Mouse (Mus musculus) neural tube, embryonic 13.5 days (tissue): ENCODE data around the gene Rsl24d1. TPM values are rescaled to one million over a fixed set of nuclear protein-coding genes. Genes with fewer than 3 reads are reported as not detected.
"Not testable (repeated sequence)": the region's sequence is repeated elsewhere in the genome, so short reads cannot be mapped to it uniquely, and the experiment has no call there.

ENCODE experiments used
- ATAC-seq: fragments of 200-750 bp; cut with Nextera tagmentation; 2 replicates; pipeline ENCODE4 v1.8.0; 2017; ENCODE audit warnings: low read depth, mild to moderate bottlenecking, moderate TSS enrichment, moderate library complexity
- H3K27ac ChIP-seq: fragments of 300-500 bp; sonication (generic); replicated peaks from 2 replicates; pipeline ENCODE4 v1.5.1; 2015; ENCODE audit warnings: moderate library complexity, mild to moderate bottlenecking, inconsistent platforms
- H3K27me3 ChIP-seq: fragments of 300-500 bp; sonication (generic); 2 replicates; pipeline ENCODE4 v1.6.1; 2015; ENCODE audit warnings: mild to moderate bottlenecking, inconsistent platforms
- H3K36me3 ChIP-seq: fragments of 300-500 bp; sonication (generic); 2 replicates; pipeline ENCODE4 v1.6.1; 2015; ENCODE audit warnings: mild to moderate bottlenecking, inconsistent platforms
- H3K4me1 ChIP-seq: fragments of 300-500 bp; sonication (generic); replicated peaks from 2 replicates; pipeline ENCODE4 v1.6.1; 2015; ENCODE audit warnings: inconsistent platforms
- H3K4me2 ChIP-seq: fragments of 300-500 bp; sonication (generic); 2 replicates; pipeline ENCODE4 v1.6.1; 2015; ENCODE audit warnings: inconsistent platforms, mild to moderate bottlenecking, moderate library complexity
- H3K4me3 ChIP-seq: fragments of 300-500 bp; sonication (generic); 2 replicates; pipeline ENCODE4 v1.5.1; 2015; ENCODE audit warnings: mild to moderate bottlenecking, inconsistent platforms
- H3K9ac ChIP-seq: fragments of 300-500 bp; sonication (generic); 2 replicates; pipeline ENCODE4 v1.6.1; 2015; ENCODE audit warnings: moderate library complexity, mild to moderate bottlenecking, inconsistent platforms
- H3K9me3 ChIP-seq: fragments of 300-500 bp; sonication (generic); 2 replicates; pipeline ENCODE4 v1.6.1; 2016; ENCODE audit warnings: inconsistent platforms
- WGBS: fragments of 180-500 bp; shearing (Covaris S2); methylation state at CpG from one replicate; pipeline ENCODE4 v1.1.7; 2015; 5-methylcytosine and 5-hydroxymethylcytosine counted together
- polyA plus RNA-seq: library from polyadenylated mRNA; unstranded; fragments of >200 nt; fragmentation: Nextera tagmentation; extraction: Ambion mirVana; gene quantifications from 2 replicates; pipeline ENCODE4 v1.2.1, GENCODE M21; 2015

Rsl24d1 gene
- polyA plus RNA-seq, 1 experiment from 2014 or later: 104 TPM

GRCm38 (mm10) chr9:73103880-73104198 lies 9.4 kb upstream of the Rsl24d1 start:
- peaks cover 6% of the 10 kb centered on the region for H3K4me1 ChIP-seq
- peak overlapping the region; percentile 46 for H3K4me3 ChIP-seq
- H3K27me3 ChIP-seq: peaks cover 47% of the 10 kb centered on the region
- no peak; the same call in 1 of the 2 replicates for ATAC-seq
- no peak overlapping the region for H3K27ac ChIP-seq
- peak overlapping the region; percentile 76 for H3K4me2 ChIP-seq
- 41% methylated on average over 5 of the region's 5 CpGs for WGBS
- H3K9me3 ChIP-seq: no peaks in the 10 kb centered on the region
- no peaks in the 10 kb centered on the region for H3K36me3 ChIP-seq
- peak overlapping the region; percentile 67 for H3K9ac ChIP-seq

- Histone ChIP-seq H3K27me3 (peaks cover 47% of the 10 kb centered on the region), H3K9ac (no peak overlapping the region), H3K27ac (no peak overlapping the region), H3K36me3 (no peaks in the 10 kb centered on the region), H3K4me3 (no peak overlapping the region), H3K4me1 (peaks cover 6% of the 10 kb centered on the region), H3K4me2 (no peak overlapping the region), H3K9me3 (no peaks in the 10 kb centered on the region)
- WGBS: 76% methylated on average over 1 of the region's 1 CpGs
- no peak for ATAC-seq
These were observed 8.1 kb upstream of the Rsl24d1 start for GRCm38 (mm10) chr9:73105141-73105540.

DNA sequence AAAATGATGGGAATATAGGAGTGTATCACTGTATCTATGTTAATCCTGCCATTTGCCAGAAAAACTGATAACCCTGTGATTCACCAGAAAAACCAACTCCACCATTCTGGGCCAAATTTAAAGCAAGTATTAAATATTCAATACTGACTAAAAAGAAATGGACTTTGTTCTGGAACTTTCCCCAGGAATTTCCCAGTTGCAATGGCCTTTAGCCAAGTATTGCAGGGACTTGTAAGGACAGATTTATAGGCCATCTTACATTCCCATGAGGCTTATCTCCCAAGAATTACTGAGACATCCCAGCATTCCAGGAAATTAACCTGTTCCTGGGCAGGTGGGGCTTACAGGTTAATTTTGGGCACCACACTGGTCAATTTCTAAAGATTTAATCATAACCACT lies 7.5 kb upstream of the Rsl24d1 start:
- H3K4me2 ChIP-seq: no peak overlapping the region

GRCm38 (mm10) chr9:73116704-73117103 lies 3.5 kb downstream of the Rsl24d1 start:
- peaks cover 51% of the 10 kb centered on the region for H3K36me3 ChIP-seq

More for the DNA sequence above, 7.5 kb upstream of the Rsl24d1 start:
- Histone ChIP-seq H3K4me3 (no peak overlapping the region), H3K4me1 (peaks cover 6% of the 10 kb centered on the region), H3K9me3 (no peaks in the 10 kb centered on the region), H3K36me3 (no peaks in the 10 kb centered on the region), H3K27me3 (peaks cover 50% of the 10 kb centered on the region), H3K9ac (no peak overlapping the region), H3K27ac (no peak overlapping the region)
- ATAC-seq: no peak

DNA sequence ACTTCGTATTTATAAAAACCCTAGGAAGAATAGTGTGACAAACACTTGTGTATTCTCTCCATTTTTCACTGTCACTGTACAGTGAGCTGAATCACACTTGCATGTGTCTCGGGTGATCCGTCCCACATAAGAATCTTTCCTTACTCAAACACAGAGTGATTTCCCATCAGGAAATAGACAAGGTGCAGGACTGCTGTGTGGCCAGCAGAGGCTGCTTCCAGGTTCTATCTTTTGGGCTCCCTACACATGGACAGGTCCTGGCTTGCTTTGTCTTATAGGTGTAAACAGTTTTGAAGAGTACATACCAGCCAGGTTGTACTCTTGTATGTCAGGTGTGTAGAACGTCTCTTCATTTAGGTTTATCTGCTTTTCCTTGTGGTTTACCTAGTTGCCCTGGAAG lies 4.8 kb downstream of the Rsl24d1 start:
- Histone ChIP-seq H3K27me3 (no peaks in the 10 kb centered on the region), H3K9me3 (no peaks in the 10 kb centered on the region), H3K36me3 (peaks cover 56% of the 10 kb centered on the region), H3K4me1 (peaks cover 11% of the 10 kb centered on the region), H3K9ac (no peak overlapping the region), H3K4me3 (no peak overlapping the region), H3K4me2 (no peak overlapping the region), H3K27ac (no peak overlapping the region)
- ATAC-seq: no peak
- 90% methylated on average over 4 of the region's 4 CpGs for WGBS

More at GRCm38 (mm10) chr9:73116704-73117103, 3.5 kb downstream of the Rsl24d1 start:
- H3K27me3 ChIP-seq, H3K4me2 ChIP-seq, ATAC-seq, H3K9me3 ChIP-seq, H3K9ac ChIP-seq, H3K4me3 ChIP-seq, H3K27ac ChIP-seq: not testable (repeated sequence)
- H3K4me1 ChIP-seq: peaks cover 17% of the 10 kb centered on the region
- WGBS: 95% methylated on average over 5 of the region's 6 CpGs

DNA sequence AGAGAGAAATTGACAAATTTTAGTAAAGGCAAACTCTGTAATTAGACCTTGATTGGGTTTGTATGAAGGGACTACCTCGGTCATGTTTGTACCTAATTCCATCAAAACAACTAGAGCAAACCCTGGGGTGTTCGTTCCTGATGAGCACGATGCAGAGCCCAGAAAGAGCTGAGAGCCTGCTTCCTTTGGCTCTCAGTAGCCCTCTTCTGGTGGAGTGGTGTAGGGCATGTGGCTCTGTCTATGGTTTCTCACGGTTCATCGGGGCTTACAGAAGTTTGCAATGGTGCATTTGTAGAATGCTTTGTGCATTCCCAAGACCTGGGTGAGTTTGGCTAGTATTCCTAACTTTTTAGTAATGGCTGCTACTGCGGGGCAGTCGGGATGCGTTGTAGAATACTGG lies 8.5 kb downstream of the Rsl24d1 start:
- ATAC-seq: no peak
- peaks cover 76% of the 10 kb centered on the region for H3K36me3 ChIP-seq
- WGBS: 82% methylated on average over 8 of the region's 8 CpGs

GRCm38 (mm10) chr9:73125043-73125570 lies 11.9 kb downstream of the Rsl24d1 start:
- Histone ChIP-seq H3K27ac (no peak overlapping the region), H3K4me3 (no peak overlapping the region), H3K4me2 (no peak overlapping the region), H3K4me1 (no peaks in the 10 kb centered on the region), H3K27me3 (no peaks in the 10 kb centered on the region), H3K9me3 (no peaks in the 10 kb centered on the region), H3K9ac (no peak overlapping the region), H3K36me3 (peaks cover 89% of the 10 kb centered on the region)
- WGBS: 93% methylated on average over 8 of the region's 8 CpGs
- no peak for ATAC-seq

More for the DNA sequence above, 8.5 kb downstream of the Rsl24d1 start:
- no peak overlapping the region for H3K9ac ChIP-seq
- H3K4me3 ChIP-seq: no peak overlapping the region
- H3K27ac ChIP-seq: no peak overlapping the region
- no peaks in the 10 kb centered on the region for H3K9me3 ChIP-seq
- no peaks in the 10 kb centered on the region for H3K4me1 ChIP-seq
- H3K4me2 ChIP-seq: no peak overlapping the region
- no peaks in the 10 kb centered on the region for H3K27me3 ChIP-seq

DNA sequence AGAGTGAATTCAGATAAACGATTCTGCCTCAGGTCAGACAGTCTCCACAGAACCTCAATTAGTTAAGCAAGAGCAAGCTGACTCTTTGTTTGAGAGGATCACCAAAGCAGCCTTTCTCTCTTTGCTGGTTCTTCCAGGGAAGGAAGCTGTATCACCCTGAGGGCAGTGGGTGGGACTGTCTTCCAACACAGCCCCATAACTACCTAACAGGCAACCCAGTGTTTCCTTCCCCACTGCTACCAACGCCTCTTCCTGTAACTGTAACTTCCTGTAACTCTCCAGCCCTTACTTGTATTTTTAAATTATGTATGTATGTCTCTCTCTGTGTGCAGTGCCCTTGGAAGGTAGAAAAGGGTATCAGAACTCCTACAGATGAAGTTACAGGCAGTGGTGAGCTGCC lies 14.2 kb downstream of the Rsl24d1 start:
- Histone ChIP-seq H3K4me3 (no peak overlapping the region), H3K36me3 (peaks cover 72% of the 10 kb centered on the region), H3K27ac (no peak overlapping the region), H3K4me1 (no peaks in the 10 kb centered on the region), H3K9ac (no peak overlapping the region), H3K4me2 (no peak overlapping the region), H3K27me3 (no peaks in the 10 kb centered on the region), H3K9me3 (no peaks in the 10 kb centered on the region)
- 84% methylated on average over 2 of the region's 2 CpGs for WGBS
- ATAC-seq: no peak

- no peak for ATAC-seq
- WGBS: 70% methylated on average over 8 of the region's 8 CpGs
- H3K4me1 ChIP-seq: no peaks in the 10 kb centered on the region
- no peak overlapping the region for H3K27ac ChIP-seq
- H3K4me2 ChIP-seq: no peak overlapping the region
- no peak overlapping the region for H3K4me3 ChIP-seq
- no peak overlapping the region for H3K9ac ChIP-seq
- H3K36me3 ChIP-seq: peaks cover 61% of the 10 kb centered on the region
- no peaks in the 10 kb centered on the region for H3K9me3 ChIP-seq
- H3K27me3 ChIP-seq: no peaks in the 10 kb centered on the region
These were observed 16.6 kb downstream of the Rsl24d1 start for GRCm38 (mm10) chr9:73129875-73130274.

DNA sequence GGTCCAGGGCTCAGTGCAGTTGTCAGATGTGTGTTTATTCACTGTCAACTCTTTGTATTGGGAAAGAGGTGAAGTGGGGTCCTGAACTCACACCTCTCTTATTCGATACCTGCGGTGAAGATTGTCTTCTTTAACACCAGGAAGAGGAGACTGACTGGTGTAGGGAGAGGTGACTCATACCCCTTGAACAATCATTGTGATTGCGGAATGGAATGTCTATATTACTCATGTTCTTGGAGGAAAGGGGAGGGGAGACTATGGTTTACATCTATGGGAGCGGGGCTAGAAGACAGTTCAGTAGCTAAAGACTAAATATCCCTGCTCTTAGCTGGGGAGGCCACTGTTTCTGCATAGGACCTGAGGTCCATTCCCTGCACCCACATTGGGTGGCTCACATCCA lies 17.3 kb downstream of the Rsl24d1 start:
- H3K9ac ChIP-seq: no peak overlapping the region
- H3K27me3 ChIP-seq: no peaks in the 10 kb centered on the region
- H3K4me1 ChIP-seq: no peaks in the 10 kb centered on the region
- H3K9me3 ChIP-seq: no peaks in the 10 kb centered on the region
- H3K4me3 ChIP-seq: no peak overlapping the region
- H3K4me2 ChIP-seq: no peak overlapping the region
- no peak overlapping the region for H3K27ac ChIP-seq
- no peak for ATAC-seq
- 89% methylated on average over 4 of the region's 4 CpGs for WGBS
- H3K36me3 ChIP-seq: peaks cover 54% of the 10 kb centered on the region

- 69% methylated on average over 11 of the region's 11 CpGs for WGBS
- no peak for ATAC-seq
- H3K27ac ChIP-seq: no peak overlapping the region
- no peak overlapping the region for H3K4me3 ChIP-seq
- H3K4me1 ChIP-seq: no peaks in the 10 kb centered on the region
- no peaks in the 10 kb centered on the region for H3K9me3 ChIP-seq
- H3K36me3 ChIP-seq: 0 out of 2 replicates have a peak, but pooled peaks cover 5% of the 10 kb centered on the region
- no peak overlapping the region for H3K9ac ChIP-seq
- H3K4me2 ChIP-seq: no peak overlapping the region
- H3K27me3 ChIP-seq: no peaks in the 10 kb centered on the region
These were observed 24.2 kb downstream of the Rsl24d1 start for GRCm38 (mm10) chr9:73137341-73137886.

DNA sequence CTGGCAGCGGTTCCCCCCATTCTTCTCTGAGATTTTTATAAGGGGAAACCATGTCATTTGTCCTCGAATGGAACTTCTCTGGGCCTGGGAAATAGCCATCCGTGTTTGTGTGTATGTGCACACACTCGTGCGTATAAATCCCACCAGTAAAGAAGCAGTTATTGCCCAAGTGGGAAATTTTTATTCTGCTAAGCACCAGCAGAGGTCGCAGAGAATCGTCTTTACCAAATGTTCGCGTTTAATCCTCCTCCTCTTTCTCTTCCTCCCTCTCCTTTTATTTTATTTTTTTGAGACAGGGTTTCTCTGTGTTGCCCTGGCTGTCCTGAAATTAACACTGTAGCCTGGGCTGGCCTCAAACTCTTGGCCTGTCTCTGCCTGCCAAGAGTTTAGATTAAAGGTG lies 41.1 kb downstream of the Rsl24d1 start:
- ATAC-seq: no peak

DNA sequence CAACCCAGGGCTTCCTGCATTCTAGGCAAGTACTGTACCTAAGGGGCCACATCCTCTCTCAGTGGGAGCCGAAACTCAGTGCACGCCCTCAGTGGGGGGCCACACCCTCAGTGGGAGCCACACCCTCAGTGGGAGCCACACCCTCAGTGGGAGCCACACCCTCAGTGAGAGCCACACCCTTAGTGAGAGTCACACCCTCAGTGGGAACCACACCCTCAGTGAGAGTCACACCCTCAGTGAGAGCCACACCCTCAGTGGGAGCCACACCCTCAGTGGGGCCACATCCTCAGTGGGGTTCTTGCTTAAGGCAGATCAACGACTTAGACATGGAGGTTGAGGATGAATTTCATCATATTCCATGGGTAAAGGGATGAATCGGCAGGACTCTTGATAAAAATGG lies 44.7 kb downstream of the Rsl24d1 start:
- 78% methylated on average over 4 of the region's 4 CpGs for WGBS

More for the DNA sequence above, 41.1 kb downstream of the Rsl24d1 start:
- Histone ChIP-seq H3K4me2 (no peak overlapping the region), H3K4me1 (no peaks in the 10 kb centered on the region), H3K9me3 (no peaks in the 10 kb centered on the region), H3K4me3 (no peak overlapping the region), H3K9ac (no peak overlapping the region), H3K27me3 (no peaks in the 10 kb centered on the region), H3K27ac (no peak overlapping the region), H3K36me3 (no peaks in the 10 kb centered on the region)
- WGBS: 52% methylated on average over 9 of the region's 9 CpGs

More for the DNA sequence above, 44.7 kb downstream of the Rsl24d1 start:
- H3K4me1 ChIP-seq: no peaks in the 10 kb centered on the region
- H3K9me3 ChIP-seq: no peaks in the 10 kb centered on the region
- no peak overlapping the region for H3K27ac ChIP-seq
- ATAC-seq: no peak
- no peaks in the 10 kb centered on the region for H3K27me3 ChIP-seq
- no peak overlapping the region for H3K4me2 ChIP-seq
- H3K36me3 ChIP-seq: no peaks in the 10 kb centered on the region
- H3K9ac ChIP-seq: no peak overlapping the region
- H3K4me3 ChIP-seq: no peak overlapping the region
